Mouse (Mus musculus) urinary bladder, postnatal 10 days (tissue): Measurements from ENCODE around the gene Sept3.

ENCODE experiments used
- DNase-seq: peaks from one replicate; pipeline ENCODE4 v3.0.0; 2022; ENCODE audit warnings: low spot score

Gene Sept3

DNA sequence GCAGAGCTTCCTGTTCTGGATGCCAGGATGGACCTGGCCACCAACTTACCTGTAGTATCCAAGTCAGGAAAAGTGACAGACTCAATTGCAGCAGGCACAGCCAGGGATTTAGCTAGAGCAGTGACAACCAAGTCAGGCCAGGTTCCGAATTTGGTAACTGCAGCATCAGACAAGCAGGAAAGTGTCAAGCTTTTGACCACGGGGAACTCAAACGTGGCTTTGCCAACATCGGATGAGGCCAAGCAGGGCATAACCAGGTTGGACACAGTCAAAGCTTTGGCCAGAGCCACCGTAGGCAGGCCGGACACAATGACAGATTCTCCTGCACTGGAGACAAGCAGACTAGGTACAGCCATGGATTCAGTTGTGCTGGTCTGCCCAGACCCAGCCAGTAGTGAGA, 2.4 kb upstream of the Sept3 start:
- DNase-seq = no peak

DNA sequence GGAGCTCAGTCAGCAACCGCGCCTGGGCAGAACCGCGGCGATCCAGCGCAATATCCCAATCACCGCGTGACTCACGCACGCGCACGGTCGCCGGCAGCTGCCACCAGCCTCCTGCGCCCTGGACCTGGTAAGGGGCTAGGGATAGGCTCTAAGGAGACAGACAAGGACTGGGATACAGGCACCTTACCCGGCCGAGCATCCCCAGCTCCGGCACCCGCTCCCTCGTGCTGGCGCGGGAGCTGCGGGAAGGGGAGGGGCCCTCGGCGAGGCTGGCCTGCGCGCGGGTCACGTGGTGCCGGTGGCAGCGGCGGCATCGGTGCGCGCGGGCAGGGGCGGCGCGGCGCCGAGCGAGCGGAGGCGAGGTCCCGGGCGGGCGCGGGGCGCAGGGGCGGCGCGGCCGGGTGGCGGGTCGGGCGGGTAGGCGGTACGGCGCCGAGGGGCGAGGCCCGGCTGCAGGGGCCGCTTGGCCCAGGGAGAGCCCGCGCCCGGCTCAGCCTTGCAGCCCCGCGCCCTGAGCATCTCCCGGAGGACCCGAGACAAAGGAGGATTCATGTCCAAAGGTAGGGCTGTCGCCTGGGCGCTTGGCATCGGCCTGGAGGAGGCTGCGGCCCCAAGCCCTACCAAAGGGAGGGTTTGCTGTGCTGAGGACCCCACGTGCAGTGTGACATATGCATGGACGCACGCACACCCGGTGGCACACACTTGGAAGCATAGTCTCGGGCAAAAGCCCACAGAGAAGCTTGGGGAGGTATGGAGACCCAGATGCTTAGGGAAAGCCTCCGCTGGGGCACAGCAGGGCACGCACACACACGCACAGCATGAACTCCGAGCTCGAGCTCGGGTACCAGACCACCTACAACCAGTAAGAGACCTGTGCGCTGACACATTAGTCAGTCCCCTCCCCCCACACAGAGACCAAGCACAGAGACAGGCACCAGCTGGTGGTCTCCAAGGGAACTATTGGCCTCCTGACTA, 521 bp downstream of the Sept3 start:
- no peak for DNase-seq

DNA sequence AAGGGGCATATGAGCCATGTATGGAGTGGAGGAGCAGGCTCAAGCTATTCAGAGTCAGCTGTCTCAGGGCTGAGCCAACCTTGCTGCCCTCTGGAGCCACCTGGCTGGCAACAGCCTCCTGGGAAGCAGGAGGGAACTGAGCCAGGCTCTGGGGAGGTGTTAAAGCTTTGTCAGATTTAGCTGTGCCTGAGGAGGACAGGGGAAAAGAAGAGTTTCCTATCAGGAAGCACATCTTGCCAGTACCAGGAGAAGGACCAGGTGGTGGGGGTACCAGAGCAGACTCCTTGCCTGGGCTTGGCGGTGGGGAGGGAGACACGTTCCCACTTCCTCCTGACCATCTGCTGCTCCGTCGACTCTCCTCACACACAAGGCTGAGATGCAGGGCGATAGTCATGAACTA, 2.9 kb downstream of the Sept3 start:
- no peak for DNase-seq

DNA sequence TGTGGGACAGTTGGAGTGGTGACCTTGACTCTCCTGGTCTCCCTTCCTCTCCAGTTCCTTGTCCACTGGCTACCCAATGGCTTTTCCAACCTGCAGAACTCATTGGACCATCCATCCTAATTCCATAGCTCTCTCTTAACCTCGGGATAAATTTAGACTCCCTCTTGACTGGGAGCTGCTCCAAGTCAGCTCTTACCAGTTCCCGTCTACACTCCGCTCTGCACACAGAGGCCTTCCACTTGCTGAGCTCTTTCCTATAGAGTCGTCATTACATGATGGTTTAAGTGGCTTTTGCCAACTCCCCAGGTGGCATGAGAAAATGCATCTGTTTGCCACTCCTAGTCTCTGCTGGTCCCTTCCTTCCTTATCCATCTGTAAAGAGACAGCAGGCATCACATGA, 5.9 kb downstream of the Sept3 start:
- DNase-seq = no peak

DNA sequence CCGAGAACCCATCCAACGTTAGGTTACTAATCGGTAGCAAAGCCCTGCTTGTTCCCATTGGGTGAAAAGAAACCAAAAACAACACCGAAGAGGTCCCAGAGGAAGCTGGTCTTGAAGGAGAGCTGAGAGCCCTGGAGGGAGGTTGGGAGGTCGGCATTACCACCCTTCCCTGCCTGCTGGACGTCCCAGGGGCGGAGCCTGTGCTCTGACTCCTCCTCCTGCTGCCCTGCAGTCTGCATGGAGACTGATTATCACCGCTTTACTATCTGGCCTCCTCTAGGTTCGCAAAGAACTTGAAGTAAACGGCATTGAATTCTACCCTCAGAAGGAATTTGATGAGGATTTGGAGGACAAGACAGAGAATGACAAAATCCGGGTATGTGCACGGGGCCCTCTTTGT, 11.5 kb downstream of the Sept3 start:
- DNase-seq = no peak

DNA sequence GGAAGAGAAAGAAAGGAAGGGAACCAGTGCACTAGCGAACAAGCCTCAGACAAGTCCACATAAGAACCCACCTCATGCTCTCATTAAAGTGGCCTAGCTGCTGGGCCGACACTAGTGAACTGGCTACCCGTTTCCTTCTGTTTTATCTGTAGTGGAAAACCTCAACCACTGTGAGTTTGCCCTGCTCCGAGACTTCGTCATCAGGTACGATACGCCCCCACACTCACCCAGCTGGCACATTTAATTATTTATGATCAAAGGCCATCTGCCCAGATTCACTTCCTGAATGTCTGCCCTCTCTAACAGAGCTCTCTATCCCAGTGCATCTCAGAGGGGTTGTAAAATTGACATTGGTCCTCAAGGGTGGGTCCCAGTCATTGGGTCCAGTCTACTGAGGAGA, 15.6 kb downstream of the Sept3 start:
- no peak for DNase-seq

DNA sequence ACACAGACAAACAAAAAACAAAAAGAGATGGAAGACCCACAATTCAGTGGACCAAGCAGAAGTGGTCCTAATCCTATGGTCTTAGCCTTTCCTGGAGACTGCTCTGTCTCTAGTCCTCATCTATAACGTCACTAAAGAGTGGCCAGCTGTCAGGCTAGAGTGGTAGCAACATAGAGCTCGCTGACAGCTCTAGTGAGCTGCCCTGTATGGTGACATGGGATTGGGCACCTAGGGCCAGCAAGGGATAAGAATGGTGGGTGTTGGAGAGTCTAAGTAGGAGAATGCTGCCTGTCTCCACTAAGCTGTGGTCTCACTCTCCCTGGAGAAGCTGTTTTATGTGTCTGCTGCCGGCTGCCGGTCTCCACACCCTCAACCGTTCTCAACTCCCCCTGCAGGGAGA, 18.2 kb downstream of the Sept3 start:
- DNase-seq = no peak

DNA sequence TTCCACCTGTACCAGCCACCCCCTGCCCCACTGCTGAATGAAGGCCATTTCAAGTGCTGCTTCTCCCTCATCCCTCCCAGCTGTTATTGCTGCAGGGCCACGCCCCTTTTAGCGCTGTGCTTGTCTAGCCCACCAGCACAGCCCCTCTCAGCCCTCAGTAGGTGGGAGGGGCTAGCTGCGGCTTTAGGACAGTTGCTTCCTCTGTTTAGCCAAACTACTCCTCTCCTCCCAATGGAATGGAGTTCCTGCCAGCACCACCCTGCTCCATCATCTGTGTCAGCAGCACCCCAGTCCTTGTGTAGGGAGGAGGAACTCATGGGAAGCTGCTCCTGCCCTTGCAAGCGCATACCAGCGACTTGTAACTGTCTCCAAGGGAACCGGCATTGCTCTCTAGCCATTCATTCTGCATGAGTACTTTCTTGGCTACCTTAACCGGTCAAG, 18.6 kb downstream of the Sept3 start:
- DNase-seq = no peak

DNA sequence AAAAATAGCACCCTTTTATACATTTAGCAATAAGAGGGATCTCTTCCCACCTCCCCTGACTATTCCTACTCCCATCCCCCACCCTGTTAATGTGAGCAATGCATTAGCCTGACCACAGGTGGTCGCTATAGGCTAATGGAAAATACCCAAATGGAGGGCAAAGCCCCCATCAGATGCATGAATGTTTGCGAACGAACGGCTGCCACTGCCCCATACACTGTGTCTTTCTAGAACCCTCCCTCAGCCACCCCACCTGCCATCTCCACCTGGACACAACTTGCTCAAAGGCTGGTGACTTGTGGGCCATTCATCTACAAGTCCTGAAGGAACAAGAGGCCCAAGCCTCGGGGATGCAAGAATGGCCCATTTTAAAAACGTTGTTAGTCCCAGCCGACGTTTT, 19.4 kb downstream of the Sept3 start:
- DNase-seq = no peak

DNA sequence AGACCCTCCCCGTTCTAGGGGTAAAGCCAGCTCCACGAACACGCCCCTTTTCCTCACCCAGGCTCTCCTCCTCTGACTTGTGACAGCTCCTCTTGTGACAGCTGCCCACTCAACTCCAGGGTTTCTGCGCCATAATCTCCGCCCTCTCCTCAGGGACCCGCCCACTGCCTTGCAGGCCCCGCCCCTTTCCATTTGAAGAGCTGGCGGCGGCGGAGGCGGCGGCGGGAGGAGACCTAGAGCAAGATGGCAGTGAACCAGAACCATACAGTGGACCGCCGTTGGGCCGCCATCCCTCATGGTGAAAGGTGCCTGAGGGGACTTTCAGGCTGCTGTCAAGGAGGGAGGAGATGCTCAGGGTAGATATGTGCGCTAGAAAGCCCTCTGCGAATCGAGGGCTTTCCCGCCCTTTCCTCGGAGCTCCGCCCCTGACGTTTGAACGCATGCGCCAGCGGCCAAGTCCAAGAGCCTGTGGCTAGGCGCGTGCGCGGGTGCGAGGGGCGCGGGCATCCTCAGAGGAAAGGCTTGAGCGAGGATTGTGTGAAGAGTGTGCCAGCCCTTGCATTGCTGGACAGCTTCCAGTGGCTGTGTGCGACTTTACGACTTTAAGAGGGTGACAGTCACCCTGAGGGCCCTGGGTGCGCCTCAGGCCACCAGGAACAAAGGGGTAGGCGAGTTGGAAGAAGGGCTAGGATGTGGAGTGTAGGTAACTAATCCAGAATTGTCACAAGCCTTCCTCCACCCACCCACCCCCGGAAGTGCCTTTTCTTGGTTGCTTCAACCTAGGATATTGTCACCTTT, 24.3 kb downstream of the Sept3 start, which contains the start of gene Wbp2nl:
Wbp2nl (plus strand) TSS at position 191 of the 798 bp plus-strand sequence.
- DNase-seq = no peak

DNA sequence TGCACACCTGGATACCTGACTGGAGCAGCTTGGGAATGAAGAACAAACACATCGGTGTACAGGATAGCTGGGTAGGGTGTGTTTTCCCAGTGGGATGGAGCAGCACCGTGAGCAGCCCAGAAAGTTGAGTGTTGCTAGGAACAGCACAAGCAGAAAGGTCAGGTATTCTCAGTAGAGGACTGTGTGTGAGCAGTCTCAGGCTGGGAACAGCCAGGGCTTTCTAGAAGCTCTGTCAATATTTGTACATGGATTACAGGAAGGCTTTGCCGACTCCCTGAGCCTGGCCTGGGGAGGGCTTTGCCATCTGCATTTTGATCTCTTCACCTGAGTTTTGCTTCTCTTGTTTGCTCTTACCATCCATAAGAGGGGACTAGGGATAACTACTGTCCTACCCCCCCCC, 32.4 kb downstream of the Sept3 start:
- DNase-seq = no peak

DNA sequence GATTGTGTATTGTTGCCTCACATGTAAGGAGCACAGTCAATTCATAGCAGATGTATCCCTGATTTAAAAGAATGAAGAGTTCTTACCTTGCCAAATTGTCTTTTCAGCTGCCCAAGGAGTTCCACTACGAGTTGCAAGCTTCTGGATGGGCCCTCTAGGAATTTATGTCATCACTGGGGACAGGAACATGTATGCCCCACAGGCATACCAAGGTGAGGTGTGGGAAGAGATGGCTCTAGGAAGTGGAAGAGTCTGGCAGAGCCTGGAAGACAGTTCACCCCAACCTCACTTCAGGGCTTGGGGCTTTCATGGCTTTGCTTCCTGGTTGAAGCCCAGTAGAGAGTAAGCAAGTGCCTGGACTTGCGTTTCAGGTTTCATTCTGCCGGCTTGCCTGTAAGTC, 33.7 kb downstream of the Sept3 start:
- DNase-seq = no peak

DNA sequence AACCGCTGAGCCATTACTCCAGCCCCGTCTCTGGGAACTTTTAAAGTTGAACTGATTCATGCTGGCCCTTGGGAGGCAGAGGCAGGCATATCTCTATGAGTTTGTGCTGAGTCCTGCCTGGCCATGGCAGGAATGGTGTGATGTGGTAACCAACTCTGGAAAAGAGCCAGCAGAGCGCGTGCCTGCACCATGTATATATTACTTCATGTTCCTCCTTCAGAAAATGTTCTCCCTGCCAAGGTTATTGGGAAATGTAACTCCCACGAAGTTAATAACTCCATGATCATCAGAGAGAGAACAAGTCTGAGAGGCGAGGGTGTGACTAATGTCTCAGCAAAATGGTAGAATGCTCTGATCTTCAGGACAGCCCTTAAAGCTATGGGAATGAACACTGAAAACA, 43.1 kb downstream of the Sept3 start:
- DNase-seq = no peak

DNA sequence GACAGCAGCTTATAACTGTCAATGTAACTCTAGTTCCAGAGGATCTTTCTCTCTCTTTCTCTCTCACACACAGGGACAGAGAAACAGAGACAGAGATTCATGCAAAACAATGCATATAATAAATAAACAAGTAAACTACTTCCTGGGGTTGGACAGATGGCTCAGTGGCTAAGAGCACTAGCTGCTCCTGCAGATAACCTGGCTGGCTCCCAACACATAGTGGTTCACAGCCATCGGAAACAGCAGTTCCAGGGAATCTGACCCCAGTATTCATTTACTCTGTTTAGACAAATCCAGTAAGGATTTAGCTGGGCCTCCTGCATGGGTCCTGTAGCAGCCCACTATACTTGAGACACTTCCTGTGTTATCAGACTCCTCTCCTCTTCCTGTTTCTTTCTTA, 44.9 kb downstream of the Sept3 start:
- no peak for DNase-seq

DNA sequence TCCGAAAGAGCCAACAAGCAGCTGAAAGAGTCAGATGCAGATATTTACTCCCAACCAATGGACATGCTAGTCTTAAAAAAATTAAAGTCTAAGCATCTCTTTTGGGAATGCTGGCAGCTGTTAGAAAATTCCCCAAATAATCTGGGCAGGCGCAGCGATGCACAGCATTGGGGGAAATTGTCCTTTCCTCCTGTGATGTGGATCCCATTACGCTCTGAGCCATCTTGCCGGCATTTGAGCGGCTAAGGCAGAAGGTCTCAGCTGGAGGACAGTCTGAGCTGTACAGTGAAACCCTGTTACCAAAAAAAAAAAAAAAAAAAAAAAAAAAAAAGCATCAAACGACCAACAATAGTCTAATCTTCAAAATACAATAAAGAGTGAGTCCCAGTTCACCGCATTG, 47.5 kb downstream of the Sept3 start:
- DNase-seq = no peak

DNA sequence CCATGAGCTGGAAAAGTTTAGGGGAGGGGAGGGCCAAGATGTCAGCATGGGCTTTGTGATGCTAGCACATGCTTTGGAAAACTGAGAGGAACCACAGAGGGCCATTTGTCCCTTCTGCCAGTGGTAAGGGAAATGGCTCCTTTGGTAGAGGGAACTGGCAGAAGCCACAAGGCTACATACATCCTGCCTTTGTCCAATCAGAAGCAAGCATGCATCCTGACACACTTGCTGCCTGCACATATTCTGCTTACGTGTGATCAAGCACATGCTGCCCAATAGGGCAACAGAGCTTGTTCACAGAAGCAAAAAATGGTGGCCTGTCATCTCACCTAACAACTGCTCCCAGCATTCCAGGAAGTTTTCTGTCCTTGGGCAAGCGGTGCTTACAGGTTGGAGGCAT, 50.7 kb downstream of the Sept3 start:
- no peak for DNase-seq

DNA sequence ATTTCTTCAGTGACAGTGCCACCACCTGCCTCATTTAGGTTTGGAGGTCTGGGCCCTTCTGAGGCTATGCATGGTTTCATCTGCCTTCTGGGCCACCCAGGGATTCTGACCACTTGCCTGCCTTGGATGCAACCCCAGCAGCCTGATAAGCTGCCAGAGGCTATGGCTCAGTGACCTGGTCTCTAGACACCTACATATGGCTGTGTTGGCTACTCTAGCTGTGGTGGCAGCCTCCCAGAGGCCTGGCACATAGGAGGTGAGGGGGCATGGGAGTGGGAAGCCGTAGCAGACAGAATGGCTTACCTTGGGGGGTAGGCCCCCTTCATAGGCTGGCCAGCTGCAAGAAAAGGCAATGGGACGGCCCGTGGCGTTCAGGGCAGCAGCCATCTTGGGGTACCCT, 60.5 kb downstream of the Sept3 start:
- no peak for DNase-seq

DNA sequence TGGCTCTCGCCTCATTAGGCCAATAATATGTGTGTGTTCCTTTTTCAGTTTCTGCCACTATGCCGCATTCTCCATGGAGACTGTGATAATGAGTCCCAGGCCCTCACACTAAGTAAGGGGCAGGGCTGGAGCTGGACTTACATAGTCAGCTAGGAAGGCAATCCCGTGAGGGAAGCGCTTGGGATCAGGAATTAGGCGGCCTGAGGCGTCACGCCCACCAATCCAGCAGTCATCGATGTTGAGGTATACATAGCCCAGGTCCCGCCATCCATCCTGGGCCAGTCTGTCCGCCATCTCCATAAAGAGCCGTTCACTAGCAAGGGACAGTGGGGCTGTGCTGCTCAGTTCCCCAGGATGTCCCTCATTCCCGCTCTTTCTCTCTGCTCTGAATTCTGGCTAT, 61.9 kb downstream of the Sept3 start:
- no peak for DNase-seq

DNA sequence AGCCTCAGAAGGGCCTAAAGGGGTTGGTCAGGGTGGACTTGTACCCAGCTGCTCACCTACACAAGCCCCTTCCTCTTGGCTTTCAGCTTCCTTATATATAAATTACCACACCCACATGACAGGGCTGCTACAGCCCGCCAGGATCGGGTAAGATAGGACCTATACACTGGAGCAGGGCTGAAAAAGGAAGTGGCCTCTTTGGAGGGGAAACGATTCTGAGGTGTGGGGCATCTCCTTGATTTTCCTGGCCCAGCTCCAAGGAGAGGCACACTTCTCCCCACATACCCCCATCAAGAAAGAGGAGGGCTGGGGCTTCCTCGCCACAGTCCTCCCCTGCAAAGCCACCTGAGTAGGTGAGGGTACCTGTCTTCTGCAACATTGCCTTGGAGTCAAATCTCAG, 63.2 kb downstream of the Sept3 start:
- DNase-seq = no peak

DNA sequence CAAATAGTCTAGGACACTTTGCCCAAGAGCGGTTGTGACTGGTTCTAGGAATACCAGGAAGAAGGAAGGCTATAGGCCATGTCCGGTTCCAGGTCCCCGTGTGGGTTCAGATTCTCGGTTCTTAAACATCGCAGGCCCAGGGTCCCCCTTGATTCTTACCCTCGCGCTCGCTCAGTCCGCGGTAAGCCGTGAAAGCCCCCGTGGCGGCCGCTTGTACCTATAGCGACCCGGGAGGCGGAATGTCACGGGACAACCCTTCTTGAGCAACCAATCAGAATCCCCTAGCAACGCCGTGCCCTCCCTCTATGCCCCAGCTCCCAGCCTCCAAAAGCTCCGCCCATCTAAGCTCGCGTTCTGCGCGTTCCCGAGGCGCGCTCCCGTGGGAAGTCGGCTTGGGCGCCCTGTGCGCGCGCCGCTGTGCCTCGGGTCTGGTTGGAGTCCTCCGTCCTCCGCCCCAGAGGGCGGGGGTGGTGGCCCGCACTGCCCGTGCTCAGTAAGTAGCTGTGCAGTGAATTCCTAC, 64.0 kb downstream of the Sept3 start, which contains the start of the genes Naga, Pheta2 and Smdt1:
Naga (minus strand) TSS at position 333 of the 520 bp plus-strand sequence.
Pheta2 (plus strand) TSS at position 350 of the 520 bp plus-strand sequence.
Smdt1 (plus strand) TSS at position 367 of the 520 bp plus-strand sequence.
- peak; percentile 80 for DNase-seq

DNA sequence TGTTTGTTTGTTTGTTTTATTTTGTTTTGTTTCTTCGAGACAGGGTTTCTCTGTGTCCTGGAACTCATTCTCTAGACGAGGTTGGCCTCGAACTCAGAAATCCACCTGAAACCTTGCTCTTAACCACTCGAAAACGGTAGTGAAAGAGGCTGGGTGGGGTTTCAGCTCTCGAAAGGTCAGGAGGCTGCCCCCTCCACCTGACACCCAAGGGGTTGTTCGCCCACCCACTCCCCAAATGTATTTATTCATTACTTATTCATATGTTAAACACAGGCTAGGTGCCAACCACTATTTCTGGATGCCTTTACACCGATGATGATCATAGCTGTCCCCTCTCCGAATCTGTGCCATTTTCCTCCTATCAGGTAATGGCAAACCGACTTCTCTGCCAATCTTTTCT, 64.5 kb downstream of the Sept3 start:
- DNase-seq = no peak

DNA sequence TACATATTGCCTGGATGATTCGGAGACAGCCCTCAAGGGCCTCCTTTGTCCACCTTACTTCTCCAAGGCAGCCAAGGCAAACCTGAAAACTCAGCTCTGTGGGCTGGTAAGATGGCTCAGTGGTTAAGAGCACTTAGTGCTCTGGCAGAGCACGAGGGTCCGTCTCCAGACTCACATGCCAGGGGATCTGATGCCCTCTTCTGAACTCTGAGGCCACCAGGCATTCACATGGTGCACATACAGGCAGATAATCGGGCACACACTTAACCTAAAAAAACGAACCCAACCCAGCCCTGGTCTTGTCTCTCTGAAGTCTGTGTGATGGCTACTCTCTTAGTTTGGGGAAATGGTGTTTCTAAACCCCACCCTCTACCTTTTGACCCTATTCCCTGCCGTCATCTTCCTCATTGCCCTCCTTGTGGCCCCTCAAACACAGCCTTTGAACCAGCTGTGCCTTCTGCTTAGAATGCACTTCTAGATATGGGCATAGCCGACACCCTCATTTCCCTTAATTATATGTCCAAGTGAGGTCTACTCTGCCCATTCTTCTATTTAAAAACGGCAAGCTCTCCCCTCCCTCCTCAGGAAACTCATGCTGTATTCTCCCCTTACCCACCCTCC, 65.1 kb downstream of the Sept3 start:
- no peak for DNase-seq
